Mouse (Mus musculus): Measurements from ENCODE around the gene Pde10a. TPM values are rescaled to one million over a fixed set of nuclear protein-coding genes. Genes with fewer than 3 reads are reported as not detected.

Gene Pde10a
- total RNA-seq, 1 experiment = 2.6 TPM

DNA sequence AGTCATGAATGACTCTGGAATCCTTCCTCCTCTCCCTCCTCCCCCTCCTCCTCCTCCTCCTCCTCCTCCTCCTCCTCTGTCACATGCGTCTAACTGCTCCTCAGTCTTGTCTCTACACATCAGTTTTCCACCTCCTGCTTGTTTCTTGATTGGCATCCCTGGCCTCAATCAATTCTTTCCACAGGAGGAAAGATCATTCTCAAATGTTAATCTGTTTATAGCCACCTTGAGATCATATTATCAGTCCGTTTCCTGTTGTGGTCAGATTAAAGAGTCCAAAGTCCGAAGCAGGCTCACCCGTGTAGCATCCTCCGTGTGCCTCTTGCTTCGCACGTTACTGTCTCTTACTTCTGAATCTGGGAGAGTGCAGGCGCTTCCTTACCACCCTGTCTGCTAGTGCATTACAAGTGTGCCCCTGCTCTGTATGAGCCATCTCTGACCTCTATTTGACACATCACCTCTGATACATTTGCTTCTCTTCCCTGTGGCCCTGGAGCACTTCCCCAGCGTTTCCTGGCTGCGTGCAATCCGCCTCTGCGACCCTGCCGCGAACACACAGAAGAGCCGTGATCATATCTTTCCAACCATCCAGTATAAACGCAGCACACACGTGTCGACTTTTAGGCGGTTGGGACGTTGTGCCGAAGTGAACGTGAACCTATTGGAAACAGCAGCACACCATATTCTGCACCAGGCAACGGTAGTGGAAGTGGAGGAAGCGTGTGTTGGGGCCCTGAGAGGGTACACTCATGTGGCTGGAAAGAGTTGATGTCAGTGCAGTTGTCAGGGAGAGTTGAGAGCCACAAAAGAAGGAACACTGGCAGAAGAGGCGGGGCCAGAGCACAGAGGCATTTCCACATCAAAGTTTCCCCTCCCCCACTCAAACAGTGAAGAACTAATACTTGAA lies 342.4 kb downstream of the Pde10a start:
- H3K27ac ChIP-seq (ENCODE audit: insufficient read depth, low read depth, low read length, poor library complexity, severe bottlenecking) = no peak overlapping the region
- TF ChIP-seq ZC3H11A (IDR thresholded peaks at IDR 0.05; ENCODE audit: borderline replicate concordance, low read depth, low read length) = no peak
- no peak for TF ChIP-seq HCFC1 (IDR thresholded peaks at IDR 0.05; ENCODE audit: borderline replicate concordance, insufficient read depth, low read length)
- TF ChIP-seq CHD2 (IDR thresholded peaks at IDR 0.05; ENCODE audit: low read depth, low read length) = no peak
- TF ChIP-seq MAFK (IDR thresholded peaks at IDR 0.05; ENCODE audit: insufficient read depth, low read depth, low read length) = no peak
- no peak for TF ChIP-seq ZNF384 (IDR thresholded peaks at IDR 0.05; ENCODE audit: low read depth, low read length)
- in situ Hi-C loops (cut with MboI; ENCODE audit: low sequenced_read_pairs in 2 of 2, unreplicated experiment in 2 of 2) = no loop called here

GRCm38 (mm10) chr17:8869287-8869686 lies 344.1 kb downstream of the Pde10a start:
- Histone ChIP-seq H3K9ac (ENCODE audit: insufficient read depth, low read depth, low read length, poor library complexity, severe bottlenecking) (no peak overlapping the region), H3K4me1 (ENCODE audit: control insufficient read depth in 2 of 2, insufficient read depth in 2 of 2, low read length in 2 of 2, poor library complexity in 1 of 2) (peaks cover 0 to 2% of the 10 kb centered on the region in 2 experiments; a peak in 1 of 4 replicates), H3K36me3 (ENCODE audit: control insufficient read depth, insufficient read depth, low read length, poor library complexity, severe bottlenecking) (no peaks in the 10 kb centered on the region), H3K4me3 (ENCODE audit: insufficient read depth in 1 of 2, low read depth in 1 of 2, low read length in 2 of 2, poor library complexity in 1 of 2, severe bottlenecking in 1 of 2) (no peak overlapping the region), H3K27ac (ENCODE audit: insufficient read depth, low read depth, low read length, poor library complexity, severe bottlenecking) (no peak overlapping the region), H3K9me3 (ENCODE audit: control insufficient read depth, insufficient read depth, low read depth, low read length) (no peaks in the 10 kb centered on the region)
- in situ Hi-C loops (cut with MboI; ENCODE audit: low sequenced_read_pairs in 2 of 2, unreplicated experiment in 2 of 2) = no loop called here
- DNase-seq (ENCODE audit: low read depth, low spot score) = no peak
- TF ChIP-seq MAFK (IDR thresholded peaks at IDR 0.05; ENCODE audit: insufficient read depth, low read depth, low read length) = no peak
- no peak for TF ChIP-seq HCFC1 (IDR thresholded peaks at IDR 0.05; ENCODE audit: borderline replicate concordance, insufficient read depth, low read length)
- no peak for TF ChIP-seq CHD2 (IDR thresholded peaks at IDR 0.05; ENCODE audit: low read depth, low read length)
- TF ChIP-seq ZNF384 (IDR thresholded peaks at IDR 0.05; ENCODE audit: low read depth, low read length) = no peak
- TF ChIP-seq ZC3H11A (IDR thresholded peaks at IDR 0.05; ENCODE audit: borderline replicate concordance, low read depth, low read length) = no peak

More for the DNA sequence above, 342.4 kb downstream of the Pde10a start:
- Histone ChIP-seq H3K9me3 (ENCODE audit: control insufficient read depth, insufficient read depth, low read depth, low read length) (no peaks in the 10 kb centered on the region), H3K9ac (ENCODE audit: insufficient read depth, low read depth, low read length, poor library complexity, severe bottlenecking) (no peak overlapping the region), H3K4me3 (ENCODE audit: insufficient read depth in 1 of 2, low read depth in 1 of 2, low read length in 2 of 2, poor library complexity in 1 of 2, severe bottlenecking in 1 of 2) (no peak overlapping the region), H3K4me1 (ENCODE audit: control insufficient read depth in 2 of 2, insufficient read depth in 2 of 2, low read length in 2 of 2, poor library complexity in 1 of 2) (peaks cover 0 to 2% of the 10 kb centered on the region in 2 experiments; a peak in 1 of 4 replicates), H3K36me3 (ENCODE audit: control insufficient read depth, insufficient read depth, low read length, poor library complexity, severe bottlenecking) (no peaks in the 10 kb centered on the region)
- peak; percentile 13 for DNase-seq (ENCODE audit: low read depth, low spot score)

DNA sequence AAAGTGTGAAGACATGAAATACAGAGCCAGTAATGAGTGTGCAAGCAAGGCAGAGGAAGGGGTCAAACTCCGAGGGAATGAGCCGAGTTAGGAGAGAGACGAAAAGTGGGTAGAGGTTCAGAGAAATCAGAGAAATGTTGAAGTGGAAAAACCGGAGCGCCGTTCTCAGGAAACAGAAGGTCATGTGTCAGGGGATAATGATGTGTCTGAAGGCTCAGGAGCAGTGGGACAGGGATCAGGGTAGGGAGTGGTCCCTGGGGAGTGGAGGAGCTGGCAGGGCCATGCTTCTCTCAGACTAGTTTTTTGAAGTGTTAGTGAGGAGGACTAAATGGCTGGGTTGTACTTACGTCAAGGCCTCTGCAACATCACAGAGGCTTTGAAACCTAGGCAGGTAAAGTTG lies 345.7 kb downstream of the Pde10a start:
- Histone ChIP-seq H3K4me1 (ENCODE audit: control insufficient read depth in 2 of 2, insufficient read depth in 2 of 2, low read length in 2 of 2, poor library complexity in 1 of 2) (peaks cover 0 to 2% of the 10 kb centered on the region in 2 experiments; a peak in 1 of 4 replicates), H3K27ac (ENCODE audit: insufficient read depth, low read depth, low read length, poor library complexity, severe bottlenecking) (no peak overlapping the region), H3K9ac (ENCODE audit: insufficient read depth, low read depth, low read length, poor library complexity, severe bottlenecking) (no peak overlapping the region), H3K4me3 (ENCODE audit: insufficient read depth in 1 of 2, low read depth in 1 of 2, low read length in 2 of 2, poor library complexity in 1 of 2, severe bottlenecking in 1 of 2) (no peak overlapping the region), H3K9me3 (ENCODE audit: control insufficient read depth, insufficient read depth, low read depth, low read length) (no peaks in the 10 kb centered on the region), H3K36me3 (ENCODE audit: control insufficient read depth, insufficient read depth, low read length, poor library complexity, severe bottlenecking) (no peaks in the 10 kb centered on the region)
- no peak for DNase-seq (ENCODE audit: low read depth, low spot score)
- in situ Hi-C loops (cut with MboI; ENCODE audit: low sequenced_read_pairs in 2 of 2, unreplicated experiment in 2 of 2) = no loop called here
- TF ChIP-seq MAFK (IDR thresholded peaks at IDR 0.05; ENCODE audit: insufficient read depth, low read depth, low read length) = no peak
- no peak for TF ChIP-seq CHD2 (IDR thresholded peaks at IDR 0.05; ENCODE audit: low read depth, low read length)
- no peak for TF ChIP-seq ZNF384 (IDR thresholded peaks at IDR 0.05; ENCODE audit: low read depth, low read length)
- no peak for TF ChIP-seq ZC3H11A (IDR thresholded peaks at IDR 0.05; ENCODE audit: borderline replicate concordance, low read depth, low read length)
- TF ChIP-seq HCFC1 (IDR thresholded peaks at IDR 0.05; ENCODE audit: borderline replicate concordance, insufficient read depth, low read length) = no peak

DNA sequence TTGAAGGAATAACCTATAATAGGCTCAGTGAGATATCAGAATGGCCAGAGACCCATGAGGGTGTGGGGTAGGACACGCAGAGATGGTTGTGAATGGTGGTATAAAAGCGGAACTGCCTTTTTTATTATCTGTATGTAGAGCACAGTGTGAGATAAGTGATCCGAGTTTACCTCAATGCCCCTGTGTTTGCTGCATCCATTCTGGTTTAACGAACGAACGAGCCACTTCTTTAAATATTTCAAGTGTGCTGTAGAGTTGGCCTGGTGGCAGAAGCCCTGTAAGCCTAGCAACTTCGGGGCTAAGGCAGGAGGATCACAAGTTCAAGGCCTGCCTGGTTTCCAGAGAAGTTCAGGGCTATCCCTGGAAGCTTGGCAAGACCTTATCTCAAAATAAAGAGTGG lies 346.2 kb downstream of the Pde10a start:
- H3K4me1 ChIP-seq (ENCODE audit: control insufficient read depth in 2 of 2, insufficient read depth in 2 of 2, low read length in 2 of 2, poor library complexity in 1 of 2) = peaks cover 0 to 2% of the 10 kb centered on the region in 2 experiments; a peak in 1 of 4 replicates
- no peak overlapping the region for H3K9ac ChIP-seq (ENCODE audit: insufficient read depth, low read depth, low read length, poor library complexity, severe bottlenecking)
- no peak overlapping the region for H3K27ac ChIP-seq (ENCODE audit: insufficient read depth, low read depth, low read length, poor library complexity, severe bottlenecking)
- H3K9me3 ChIP-seq (ENCODE audit: control insufficient read depth, insufficient read depth, low read depth, low read length) = no peaks in the 10 kb centered on the region
- TF ChIP-seq CHD2 (IDR thresholded peaks at IDR 0.05; ENCODE audit: low read depth, low read length) (no peak), ZC3H11A (IDR thresholded peaks at IDR 0.05; ENCODE audit: borderline replicate concordance, low read depth, low read length) (no peak), MAFK (IDR thresholded peaks at IDR 0.05; ENCODE audit: insufficient read depth, low read depth, low read length) (no peak), ZNF384 (IDR thresholded peaks at IDR 0.05; ENCODE audit: low read depth, low read length) (no peak), HCFC1 (IDR thresholded peaks at IDR 0.05; ENCODE audit: borderline replicate concordance, insufficient read depth, low read length) (no peak)
- in situ Hi-C loops (cut with MboI; ENCODE audit: low sequenced_read_pairs in 2 of 2, unreplicated experiment in 2 of 2) = no loop called here
- H3K4me3 ChIP-seq (ENCODE audit: insufficient read depth in 1 of 2, low read depth in 1 of 2, low read length in 2 of 2, poor library complexity in 1 of 2, severe bottlenecking in 1 of 2) = no peak overlapping the region
- no peak for DNase-seq (ENCODE audit: low read depth, low spot score)
- H3K36me3 ChIP-seq (ENCODE audit: control insufficient read depth, insufficient read depth, low read length, poor library complexity, severe bottlenecking) = no peaks in the 10 kb centered on the region

Data from ES-E14 (cell line).